Mouse (Mus musculus): Measurements from ENCODE around the gene She. TPM values are rescaled to one million over a fixed set of nuclear protein-coding genes. Genes with fewer than 3 reads are reported as not detected.

Gene She
- total and polyA plus RNA-seq, 2 experiments from 2014 or later: 4.6 to 11.9 TPM

DNA sequence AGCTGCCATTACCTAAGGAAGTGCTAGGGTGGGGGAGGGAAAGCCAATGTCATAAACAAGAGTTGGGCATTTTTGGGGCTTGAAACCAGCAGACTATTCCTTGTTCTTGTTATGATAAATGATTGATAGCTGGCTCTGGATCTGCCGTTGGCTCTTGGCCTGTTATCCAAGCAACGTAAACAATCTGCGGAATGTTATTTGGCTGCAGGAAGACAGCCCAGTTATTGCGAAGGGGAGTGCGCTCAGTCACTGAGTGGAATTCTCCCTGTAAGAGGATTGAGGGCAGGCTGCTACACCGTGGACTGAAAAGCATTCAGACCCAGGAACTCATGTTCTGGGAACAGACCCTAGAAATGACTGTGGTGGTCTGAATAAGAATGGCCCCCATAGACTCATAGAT, 41.5 kb downstream of the She start:
- TF ChIP-seq CTCF (IDR thresholded peaks at IDR 0.05; ENCODE audit: low read depth) (no peak), EP300 (IDR thresholded peaks at IDR 0.05; ENCODE audit: low read depth) (no peak)
- WGBS: 32% methylated on average over 6 of the region's 6 CpGs
- ATAC-seq (ENCODE audit: insufficient read depth, low read depth): 0 out of 2 replicates have a peak, but pooled peaks have one; percentile 24
- H3K9ac ChIP-seq (replicated peaks; ENCODE audit: low read depth, low read length): no peak overlapping the region
- H3K36me3 ChIP-seq (replicated peaks; ENCODE audit: control insufficient read depth, insufficient read depth, low read length): no peaks in the 10 kb centered on the region
- H3K27ac ChIP-seq (ENCODE audit: low read depth): no peak overlapping the region
- DNase-seq (ENCODE audit: low spot score): no peak
- no peak overlapping the region for H3K4me3 ChIP-seq (ENCODE audit: low read depth, low read length)
- H3K4me1 ChIP-seq (ENCODE audit: control insufficient read depth, insufficient read depth): peaks cover 9% of the 10 kb centered on the region
- peaks cover 5% of the 10 kb centered on the region; the same call in 1 of the 2 replicates for H3K9me3 ChIP-seq (replicated peaks; ENCODE audit: control insufficient read depth, low read length)
- no peak overlapping the region for H3K4me2 ChIP-seq (ENCODE audit: low read depth, low read length)
- no peaks in the 10 kb centered on the region for H3K27me3 ChIP-seq (ENCODE audit: control insufficient read depth, insufficient read depth, low read length)

DNA sequence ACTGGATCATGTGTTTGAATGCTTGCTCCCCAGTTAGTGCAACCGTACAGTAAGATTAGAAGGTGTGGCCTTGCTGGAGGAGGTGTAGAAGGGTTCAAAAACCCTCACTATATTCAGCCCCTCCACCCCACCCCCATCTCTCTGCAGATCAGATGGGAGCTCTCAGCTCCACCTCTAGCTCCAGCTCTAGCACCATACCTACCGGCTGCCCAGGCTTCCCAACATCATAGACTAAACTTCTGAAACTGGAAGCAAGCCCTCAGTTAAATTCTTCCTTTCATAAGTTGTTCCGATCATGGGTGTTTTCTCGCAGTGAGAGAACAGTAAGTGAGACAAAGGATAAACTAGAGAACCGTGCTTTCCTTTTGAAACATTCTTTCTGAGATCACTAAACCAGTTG, 42.9 kb downstream of the She start:
- WGBS: 82% methylated on average over 5 of the region's 5 CpGs
- H3K4me3 ChIP-seq (ENCODE audit: low read depth, low read length): no peak overlapping the region
- H3K9ac ChIP-seq (replicated peaks; ENCODE audit: low read depth, low read length): no peak overlapping the region
- no peak overlapping the region for H3K27ac ChIP-seq (ENCODE audit: low read depth)
- ATAC-seq (ENCODE audit: insufficient read depth, low read depth): no peak
- no peaks in the 10 kb centered on the region; the same call in 1 of the 2 replicates for H3K4me1 ChIP-seq (ENCODE audit: control insufficient read depth, insufficient read depth)
- no peaks in the 10 kb centered on the region for H3K27me3 ChIP-seq (ENCODE audit: control insufficient read depth, insufficient read depth, low read length)
- H3K9me3 ChIP-seq (replicated peaks; ENCODE audit: control insufficient read depth, low read length): peaks cover 5% of the 10 kb centered on the region; the same call in 1 of the 2 replicates
- no peak overlapping the region for H3K4me2 ChIP-seq (ENCODE audit: low read depth, low read length)
- TF ChIP-seq CTCF (IDR thresholded peaks at IDR 0.05; ENCODE audit: low read depth): no peak
- TF ChIP-seq EP300 (IDR thresholded peaks at IDR 0.05; ENCODE audit: low read depth): no peak
- no peaks in the 10 kb centered on the region for H3K36me3 ChIP-seq (replicated peaks; ENCODE audit: control insufficient read depth, insufficient read depth, low read length)
- DNase-seq (ENCODE audit: low spot score): no peak

DNA sequence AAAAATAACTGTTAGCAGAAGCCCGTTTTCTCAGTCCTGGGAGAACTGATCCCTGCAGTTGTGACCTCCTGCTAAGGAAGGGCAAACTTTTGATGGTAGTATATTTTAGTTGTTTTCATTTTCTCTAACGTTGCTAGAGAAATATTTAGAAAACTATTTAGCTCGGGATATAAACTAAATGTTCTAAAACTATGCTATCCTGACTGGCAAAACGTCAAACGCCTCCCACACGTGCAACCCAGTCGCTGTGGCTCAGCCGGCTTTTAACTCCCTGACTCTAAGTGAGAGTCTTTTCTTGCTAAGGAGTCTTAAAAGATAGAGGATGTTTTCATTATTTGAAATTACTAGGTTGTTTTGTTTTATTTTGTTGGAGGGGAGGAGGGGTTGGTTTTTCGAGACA, 43.9 kb downstream of the She start:
- no peak for ATAC-seq (ENCODE audit: insufficient read depth, low read depth)
- Histone ChIP-seq H3K9me3 (replicated peaks; ENCODE audit: control insufficient read depth, low read length) (peaks cover 5% of the 10 kb centered on the region; the same call in 1 of the 2 replicates), H3K4me2 (ENCODE audit: low read depth, low read length) (no peak overlapping the region), H3K27ac (ENCODE audit: low read depth) (no peak overlapping the region), H3K27me3 (ENCODE audit: control insufficient read depth, insufficient read depth, low read length) (no peaks in the 10 kb centered on the region), H3K4me3 (ENCODE audit: low read depth, low read length) (no peak overlapping the region), H3K36me3 (replicated peaks; ENCODE audit: control insufficient read depth, insufficient read depth, low read length) (no peaks in the 10 kb centered on the region), H3K4me1 (ENCODE audit: control insufficient read depth, insufficient read depth) (no peaks in the 10 kb centered on the region; the same call in 1 of the 2 replicates), H3K9ac (replicated peaks; ENCODE audit: low read depth, low read length) (no peak overlapping the region)
- DNase-seq (ENCODE audit: low spot score): no peak
- 66% methylated on average over 9 of the region's 9 CpGs for WGBS
- TF ChIP-seq CTCF (IDR thresholded peaks at IDR 0.05; ENCODE audit: low read depth) (no peak), EP300 (IDR thresholded peaks at IDR 0.05; ENCODE audit: low read depth) (no peak)

DNA sequence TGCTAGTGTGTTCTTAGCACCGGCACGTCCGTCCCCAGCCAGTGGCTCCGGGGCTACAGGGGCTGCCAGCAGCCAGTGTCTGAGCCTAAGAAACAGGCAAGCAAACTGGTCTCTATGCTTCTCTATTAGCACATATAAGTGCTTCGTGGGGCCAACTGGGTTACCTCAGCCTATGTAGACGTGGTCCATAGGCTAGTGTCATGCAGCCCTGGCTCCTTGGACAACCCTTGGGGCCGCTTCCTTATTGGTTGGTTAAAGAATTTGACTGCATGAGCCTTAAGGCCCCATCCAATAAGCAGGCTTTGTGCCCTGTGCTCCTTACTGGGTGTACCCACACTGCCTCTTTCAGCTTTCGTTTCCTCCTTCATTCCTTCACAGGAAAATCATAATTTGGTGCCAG, 44.6 kb downstream of the She start:
- Histone ChIP-seq H3K36me3 (replicated peaks; ENCODE audit: control insufficient read depth, insufficient read depth, low read length) (no peaks in the 10 kb centered on the region), H3K27ac (ENCODE audit: low read depth) (no peak overlapping the region), H3K27me3 (ENCODE audit: control insufficient read depth, insufficient read depth, low read length) (no peaks in the 10 kb centered on the region), H3K9ac (replicated peaks; ENCODE audit: low read depth, low read length) (no peak overlapping the region), H3K9me3 (replicated peaks; ENCODE audit: control insufficient read depth, low read length) (peaks cover 5% of the 10 kb centered on the region; the same call in 1 of the 2 replicates), H3K4me3 (ENCODE audit: low read depth, low read length) (no peak overlapping the region), H3K4me2 (ENCODE audit: low read depth, low read length) (no peak overlapping the region), H3K4me1 (ENCODE audit: control insufficient read depth, insufficient read depth) (no peaks in the 10 kb centered on the region; the same call in 1 of the 2 replicates)
- ATAC-seq (ENCODE audit: insufficient read depth, low read depth) (no peak), DNase-seq (ENCODE audit: low spot score) (no peak)
- TF ChIP-seq CTCF (IDR thresholded peaks at IDR 0.05; ENCODE audit: low read depth) (no peak), EP300 (IDR thresholded peaks at IDR 0.05; ENCODE audit: low read depth) (no peak)
- WGBS: 84% methylated on average over 8 of the region's 8 CpGs

DNA sequence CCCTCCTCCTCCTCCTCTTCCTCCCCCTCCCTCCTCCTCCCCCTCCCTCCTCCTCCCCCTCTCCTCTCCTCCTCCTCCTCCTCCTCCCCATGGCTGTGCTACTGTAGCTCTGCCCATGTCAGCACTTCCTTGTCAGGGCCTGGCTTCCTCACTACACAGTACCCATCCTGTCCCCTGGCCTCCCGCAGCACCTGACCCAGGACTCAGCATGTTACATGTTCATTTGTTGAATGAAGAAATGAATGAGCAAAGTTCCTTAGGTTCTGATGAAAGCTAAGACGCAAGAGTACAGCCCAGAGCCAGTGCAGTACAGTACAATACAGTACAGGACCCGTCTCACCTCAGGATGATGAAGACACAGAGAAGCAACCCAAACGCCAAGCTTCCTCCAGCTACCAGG, 45.3 kb downstream of the She start:
- no peak overlapping the region for H3K9ac ChIP-seq (replicated peaks; ENCODE audit: low read depth, low read length)
- TF ChIP-seq CTCF (IDR thresholded peaks at IDR 0.05; ENCODE audit: low read depth) (no peak), EP300 (IDR thresholded peaks at IDR 0.05; ENCODE audit: low read depth) (no peak)
- H3K27me3 ChIP-seq (ENCODE audit: control insufficient read depth, insufficient read depth, low read length): no peaks in the 10 kb centered on the region
- DNase-seq (ENCODE audit: low spot score) (no peak), ATAC-seq (ENCODE audit: insufficient read depth, low read depth) (no peak)
- no peaks in the 10 kb centered on the region; the same call in 1 of the 2 replicates for H3K4me1 ChIP-seq (ENCODE audit: control insufficient read depth, insufficient read depth)
- H3K4me3 ChIP-seq (ENCODE audit: low read depth, low read length): no peak overlapping the region
- peaks cover 5% of the 10 kb centered on the region; the same call in 1 of the 2 replicates for H3K9me3 ChIP-seq (replicated peaks; ENCODE audit: control insufficient read depth, low read length)
- no peaks in the 10 kb centered on the region for H3K36me3 ChIP-seq (replicated peaks; ENCODE audit: control insufficient read depth, insufficient read depth, low read length)
- H3K27ac ChIP-seq (ENCODE audit: low read depth): no peak overlapping the region
- WGBS: 56% methylated on average over 4 of the region's 4 CpGs
- no peak overlapping the region for H3K4me2 ChIP-seq (ENCODE audit: low read depth, low read length)

DNA sequence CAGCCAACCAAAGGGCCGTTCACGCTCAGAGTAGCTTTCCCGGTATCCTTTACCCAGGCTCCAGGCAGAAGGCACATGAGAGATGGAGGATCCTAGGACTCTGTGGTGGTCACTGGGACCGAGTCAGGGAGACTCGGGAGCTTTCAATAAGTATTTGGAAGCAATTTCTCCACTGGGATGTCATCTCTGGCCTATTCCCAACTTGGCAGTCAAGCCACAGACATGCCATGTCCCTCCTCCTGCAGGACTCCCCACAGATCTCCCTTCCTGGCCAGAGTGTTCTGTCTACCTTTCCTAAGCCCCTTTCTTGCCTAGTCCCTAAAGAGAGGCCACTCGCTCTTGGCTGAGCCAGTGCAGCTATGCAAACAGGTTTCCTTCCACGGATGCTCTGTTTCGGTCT, 46.0 kb downstream of the She start:
- Histone ChIP-seq H3K27me3 (ENCODE audit: control insufficient read depth, insufficient read depth, low read length) (no peaks in the 10 kb centered on the region), H3K9ac (replicated peaks; ENCODE audit: low read depth, low read length) (no peak overlapping the region), H3K4me1 (ENCODE audit: control insufficient read depth, insufficient read depth) (no peaks in the 10 kb centered on the region; the same call in 1 of the 2 replicates), H3K36me3 (replicated peaks; ENCODE audit: control insufficient read depth, insufficient read depth, low read length) (no peaks in the 10 kb centered on the region), H3K27ac (ENCODE audit: low read depth) (no peak overlapping the region), H3K9me3 (replicated peaks; ENCODE audit: control insufficient read depth, low read length) (peaks cover 5% of the 10 kb centered on the region; the same call in 1 of the 2 replicates), H3K4me2 (ENCODE audit: low read depth, low read length) (no peak overlapping the region), H3K4me3 (ENCODE audit: low read depth, low read length) (no peak overlapping the region)
- DNase-seq (ENCODE audit: low spot score): no peak
- TF ChIP-seq EP300 (IDR thresholded peaks at IDR 0.05; ENCODE audit: low read depth): no peak
- no peak for TF ChIP-seq CTCF (IDR thresholded peaks at IDR 0.05; ENCODE audit: low read depth)
- WGBS: 67% methylated on average over 8 of the region's 8 CpGs
- ATAC-seq (ENCODE audit: insufficient read depth, low read depth): no peak

All from heart, postnatal 0 days (tissue).